Mouse (Mus musculus): Measurements from ENCODE around the gene Olfr351.

Gene Olfr351

GRCm38 (mm10) chr2:36862560-36862959 is at the start of gene Olfr351:
TSS of gene Olfr351 (minus strand) at chr2:36862660.
- DNase-seq (ENCODE audit: low read depth) = no peak

- DNase-seq (ENCODE audit: low read depth) = no peak
These were observed 42.9 kb upstream of the Olfr351 start, which contains the start of gene Olfr354 for GRCm38 (mm10) chr2:36905380-36905779. TSS of gene Olfr354 (plus strand) at chr2:36905680.

GRCm38 (mm10) chr2:36897114-36897513 is 34.7 kb upstream of the Olfr351 start:
- no peak for DNase-seq (ENCODE audit: low read depth)

GRCm38 (mm10) chr2:36892836-36893235 is 30.4 kb upstream of the Olfr351 start, which contains the start of gene Olfr353:
TSS of gene Olfr353 (minus strand) at chr2:36892936.
- DNase-seq (ENCODE audit: low read depth) = no peak

- no peak for DNase-seq (ENCODE audit: low read depth)
These were observed 5.7 kb upstream of the Olfr351 start, which contains the start of gene Olfr352 for GRCm38 (mm10) chr2:36868160-36868559. TSS of gene Olfr352 (plus strand) at chr2:36868460.

- DNase-seq (ENCODE audit: low read depth) = no peak
These were observed 16.4 kb downstream of the Olfr351 start, which contains the start of gene Olfr350 for GRCm38 (mm10) chr2:36846010-36846409. TSS of gene Olfr350 (plus strand) at chr2:36846310.

GRCm38 (mm10) chr2:36816932-36817331 is 45.5 kb downstream of the Olfr351 start, which contains the start of gene Olfr3:
TSS of gene Olfr3 (minus strand) at chr2:36817032.
- no peak for DNase-seq (ENCODE audit: low read depth)

Data from c-Kit-positive CD71-positive TER-119-negative erythroid progenitor cells, embryonic 14.5 days (primary cell).